Mouse (Mus musculus): Measurements from ENCODE around the gene Arhgef1. TPM values are rescaled to one million over a fixed set of nuclear protein-coding genes. Genes with fewer than 3 reads are reported as not detected.

The Arhgef1 gene
- 10 to 100 TPM; 27.6 to 54.0 TPM for polyA plus RNA-seq (2012; fragmentation: generic; extraction: Trizol)

DNA sequence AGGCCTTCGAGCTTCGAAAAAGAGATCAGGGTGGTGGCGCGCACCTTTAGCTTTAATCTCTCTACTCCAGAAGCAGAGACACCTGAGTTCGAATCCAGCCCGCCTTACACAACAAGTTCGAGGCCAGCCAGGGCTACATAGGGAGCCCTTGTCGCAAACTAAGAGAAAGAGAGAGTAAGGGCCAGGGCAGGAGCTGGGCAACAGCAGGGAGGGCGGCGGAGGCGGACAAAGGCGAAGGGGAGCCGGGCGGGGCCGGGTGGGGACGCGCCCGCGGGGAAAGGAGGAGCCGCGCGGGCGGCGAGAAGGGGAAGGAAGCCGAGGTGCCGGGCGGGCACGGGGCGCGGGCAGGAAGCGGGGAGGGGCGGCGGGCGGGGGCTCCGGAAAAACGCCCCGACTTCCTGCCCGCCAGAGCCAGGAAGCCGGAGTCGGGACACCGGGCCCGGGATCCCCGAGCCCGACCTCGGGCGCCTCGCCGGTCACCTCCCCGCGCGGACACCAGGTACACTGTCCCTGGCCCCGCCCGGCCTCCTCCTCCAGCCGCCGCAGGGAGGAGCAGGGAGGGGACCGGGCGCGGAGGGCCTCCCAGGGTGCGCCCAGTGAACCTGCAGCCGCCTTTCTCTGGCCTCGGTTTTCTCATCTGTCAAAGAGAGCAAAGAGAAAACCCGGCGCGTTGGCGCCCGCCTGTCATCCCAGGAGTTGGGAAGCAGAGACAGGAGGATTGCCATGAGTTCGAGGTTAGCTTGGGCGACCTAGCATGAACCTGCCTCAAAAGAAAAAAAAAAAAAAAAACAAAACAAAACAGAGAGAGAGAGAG, at the start of gene Arhgef1:
Gene Arhgef1 (plus strand): TSS at position 283 of the 814 bp plus-strand sequence.

DNA sequence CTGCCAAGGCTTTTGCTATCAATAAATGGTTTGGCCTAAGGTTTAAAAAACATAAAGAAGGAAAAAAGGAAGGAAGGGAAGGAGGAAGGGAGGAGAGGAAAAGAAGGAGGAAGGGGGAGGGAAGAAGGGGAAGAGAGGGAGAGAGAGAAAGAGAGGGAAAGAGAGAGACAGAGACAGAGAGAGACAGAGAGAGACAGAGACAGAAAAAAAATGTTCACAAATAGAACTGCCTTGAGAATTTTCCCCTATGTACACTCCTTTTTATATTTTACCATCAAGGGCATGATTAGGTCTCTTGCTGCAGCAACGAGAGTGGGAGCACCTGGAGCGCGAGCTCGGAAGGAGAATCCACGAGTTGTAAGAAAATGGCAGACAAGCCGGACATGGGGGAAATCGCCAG, 40.8 kb upstream of the Arhgef1 start, which contains the start of gene Gm9844:
Gene Gm9844 (plus strand): TSS at position 301 of the 400 bp plus-strand sequence.

DNA sequence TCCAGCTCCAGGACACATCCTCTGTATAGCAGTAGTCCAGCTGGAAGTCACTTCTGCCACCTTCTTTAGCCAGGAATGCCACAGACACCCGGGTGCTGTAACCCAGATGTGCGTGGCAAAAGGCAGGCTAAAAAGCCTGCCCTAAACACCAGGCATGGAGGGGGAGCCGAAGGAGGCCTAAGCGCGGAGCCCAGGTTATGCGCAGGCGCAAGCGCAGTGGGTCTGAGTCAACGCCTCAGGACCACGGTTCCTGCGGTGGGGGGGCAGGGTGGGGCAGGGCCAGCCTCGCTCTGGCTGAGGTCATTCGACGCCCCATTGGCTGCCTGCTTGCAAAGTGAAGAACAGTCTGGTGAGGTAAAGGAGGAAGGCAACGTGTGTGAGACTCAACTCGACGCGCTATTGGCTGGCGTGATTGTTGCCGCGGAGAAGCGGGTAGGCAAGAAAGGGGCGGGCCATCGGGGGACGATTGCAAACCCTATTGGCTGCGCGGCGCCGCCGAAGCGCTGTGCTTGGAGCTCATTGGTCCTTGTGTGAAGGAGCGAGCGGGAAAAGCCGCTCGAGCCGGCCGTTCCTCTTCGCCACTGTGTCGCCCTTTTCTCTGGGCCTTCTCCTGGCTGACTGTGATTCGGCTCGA, 33.1 kb upstream of the Arhgef1 start, which contains the start of the genes Lypd4 and Dmrtc2:
Gene Lypd4 (minus strand): TSS at position 410 of the 634 bp plus-strand sequence.
Gene Dmrtc2 (plus strand): TSS at position 526 of the 634 bp plus-strand sequence.

DNA sequence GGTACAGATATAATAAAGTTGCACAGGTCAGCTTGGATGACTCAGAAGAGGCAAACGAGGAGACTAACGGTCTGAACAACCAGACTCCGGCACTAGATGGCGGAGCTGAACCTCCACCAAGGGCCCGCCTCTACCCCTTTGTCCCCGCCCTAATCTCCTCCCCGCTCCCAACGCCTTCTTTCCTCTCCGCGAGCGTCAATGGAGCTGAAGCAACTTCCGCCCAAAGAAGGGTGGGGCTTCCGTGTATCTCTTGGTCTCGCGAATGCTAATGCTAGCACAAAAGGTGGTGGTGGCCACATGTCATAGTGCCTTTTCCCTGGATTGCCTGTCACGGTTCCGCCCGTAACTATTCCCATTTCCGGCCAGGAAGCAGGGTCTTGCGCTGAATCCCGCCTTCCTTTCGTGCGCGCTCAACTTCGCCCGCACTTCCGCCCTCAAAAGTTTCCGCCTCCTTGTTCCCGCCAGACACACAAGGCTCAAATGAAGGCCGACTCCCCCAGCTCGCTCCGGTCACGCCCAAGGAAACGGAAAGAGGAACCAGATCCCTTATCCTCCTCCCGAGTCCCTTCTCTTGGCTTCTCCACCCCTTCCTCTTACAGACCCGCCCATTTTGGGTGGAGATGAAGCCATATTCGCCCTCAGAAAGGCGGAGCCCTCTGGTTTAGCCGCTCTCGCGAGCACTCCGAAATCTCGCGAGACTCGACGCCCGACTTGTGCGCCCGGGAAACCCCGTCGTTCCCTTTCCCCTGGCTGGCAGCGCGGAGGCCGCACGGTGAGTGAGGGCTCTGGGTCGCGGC, 18.6 kb upstream of the Arhgef1 start, which contains the start of gene Rps19:
Gene Rps19 (plus strand): TSS at position 476 of the 797 bp plus-strand sequence.

DNA sequence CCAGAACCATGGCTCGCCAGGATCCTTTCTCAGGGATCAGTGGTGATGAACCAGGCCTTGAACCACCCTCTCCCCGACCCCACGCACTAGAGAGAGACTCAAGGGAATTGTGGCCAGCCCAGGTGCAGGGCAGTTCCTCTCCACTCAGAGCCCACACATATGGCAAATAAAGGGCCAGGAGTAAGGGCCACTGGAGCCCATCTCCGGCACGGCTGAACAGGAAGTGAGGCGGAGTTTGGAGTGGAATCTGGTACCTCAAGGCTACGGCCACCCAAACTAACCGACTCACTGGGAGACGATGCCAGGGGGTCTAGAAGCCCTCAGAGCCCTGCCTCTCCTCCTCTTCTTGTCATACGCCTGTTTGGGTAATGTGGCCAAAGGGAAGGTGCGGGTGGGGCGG, 5.5 kb upstream of the Arhgef1 start, which contains the start of gene Cd79a:
Gene Cd79a (plus strand): TSS at position 158 of the 400 bp plus-strand sequence.

DNA sequence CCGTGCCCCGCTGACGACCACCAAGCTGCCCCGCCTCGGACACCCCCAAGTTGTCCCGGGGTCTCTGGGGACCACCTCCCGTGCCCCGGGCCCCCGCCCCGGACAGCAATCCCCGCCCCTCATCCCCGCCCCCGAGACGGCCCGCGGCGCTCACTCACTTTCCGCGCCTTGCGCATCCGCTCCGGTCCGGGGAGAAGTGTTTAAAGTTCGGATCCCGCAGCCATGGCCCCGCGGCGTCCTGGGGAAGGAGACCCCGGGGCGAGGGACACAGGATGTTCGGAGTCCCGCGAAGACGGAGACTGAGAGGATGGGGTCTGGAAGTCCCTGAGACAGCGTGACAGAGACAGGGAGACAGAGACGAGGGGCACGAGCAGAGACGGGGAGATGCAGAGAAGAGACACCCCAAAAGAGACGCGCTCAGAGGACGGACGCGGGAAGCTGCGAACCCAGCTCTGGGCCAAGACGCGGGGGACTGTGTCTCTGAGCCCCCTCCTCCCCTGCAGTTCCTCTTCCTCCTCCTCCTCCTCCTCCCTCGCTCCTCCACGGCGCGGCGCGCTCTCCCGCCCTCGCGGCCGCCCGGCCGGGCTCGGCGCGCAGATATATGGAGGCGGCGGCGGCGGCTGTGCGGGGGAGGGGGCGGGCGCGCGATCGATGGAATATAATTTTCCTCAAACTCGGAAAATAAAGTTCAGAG, 41.7 kb downstream of the Arhgef1 start, which contains the start of gene Gm4881:
Gene Gm4881 (minus strand): TSS at position 238 of the 694 bp plus-strand sequence.

DNA sequence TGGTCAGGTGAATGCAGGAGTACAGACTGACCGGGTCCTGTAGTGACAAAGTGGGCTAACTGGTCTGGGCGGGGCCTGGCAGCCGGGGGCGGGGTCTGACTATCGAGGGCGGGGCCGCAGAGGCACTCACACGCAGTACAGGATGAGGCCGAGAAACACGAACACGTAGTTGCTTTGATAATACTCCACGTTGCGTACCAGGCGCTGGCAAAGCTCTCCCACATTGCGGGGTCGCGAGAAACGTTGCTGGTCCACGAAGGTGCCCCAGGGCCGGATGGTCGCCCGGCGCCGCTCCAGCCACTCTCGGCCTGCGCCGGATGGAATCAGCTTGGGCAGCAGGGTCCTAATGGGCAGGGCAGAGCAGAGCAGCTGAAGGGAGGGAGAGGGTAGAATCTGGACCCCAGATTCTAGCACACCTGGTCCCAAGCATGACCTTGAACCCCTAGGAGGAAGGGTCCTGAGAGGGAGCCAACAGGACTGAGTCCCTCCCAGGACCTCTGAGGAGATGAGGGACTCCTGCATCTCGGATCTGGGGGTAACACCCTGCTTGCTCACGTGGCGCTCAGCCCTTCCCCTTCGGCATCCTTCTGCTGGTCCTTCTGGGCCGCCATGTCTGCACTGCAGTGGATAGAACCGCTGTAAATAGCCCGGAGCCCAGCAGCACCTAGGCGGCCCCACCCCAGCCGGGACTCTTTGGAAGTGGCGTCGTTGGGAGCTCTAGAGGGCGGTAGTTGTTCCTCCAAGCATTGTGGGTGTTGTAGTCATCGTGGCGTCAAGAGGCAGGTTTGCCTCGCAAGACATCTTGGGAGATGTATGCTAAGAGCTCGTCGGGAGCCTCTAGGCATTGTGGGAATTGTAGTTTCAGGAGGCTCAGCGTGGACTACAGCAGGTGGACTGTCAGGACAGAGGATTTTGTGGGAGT, 69.5 kb downstream of the Arhgef1 start, which contains the start of gene Rabac1:
Gene Rabac1 (minus strand): TSS at position 783 of the 922 bp plus-strand sequence.

Other genes with a start within 250 kb of the Arhgef1 start
- gene Tex101, start 226.2 kb upstream of the Arhgef1 start, polyA plus RNA-seq (2012; fragmentation: generic; extraction: Trizol): under 1 TPM in 1 of 2 experiments, not detected in 1; 0.05 TPM
- gene BC049730, start 193.7 kb upstream of the Arhgef1 start, polyA plus RNA-seq (2012; fragmentation: generic; extraction: Trizol): not detected
- gene Gm4763, start 176.0 kb upstream of the Arhgef1 start, polyA plus RNA-seq (2012; fragmentation: generic; extraction: Trizol): not detected
- gene Cd177, start 142.6 kb upstream of the Arhgef1 start, polyA plus RNA-seq (2012; fragmentation: generic; extraction: Trizol): not detected
- gene Ceacam10, start 125.7 kb upstream of the Arhgef1 start, polyA plus RNA-seq (2012; fragmentation: generic; extraction: Trizol): not detected
- gene Gm9844, start 40.7 kb upstream of the Arhgef1 start, polyA plus RNA-seq (2012; fragmentation: generic; extraction: Trizol): 10 to 100 TPM; 16.1 to 25.5 TPM
- not detected for gene Lypd4, start 33.0 kb upstream of the Arhgef1 start, polyA plus RNA-seq (2012; fragmentation: generic; extraction: Trizol)
- gene Dmrtc2, start 32.9 kb upstream of the Arhgef1 start, polyA plus RNA-seq (2012; fragmentation: generic; extraction: Trizol): not detected
- gene Rps19, start 18.5 kb upstream of the Arhgef1 start, polyA plus RNA-seq (2012; fragmentation: generic; extraction: Trizol): 1,000 to 10,000 TPM; 2,288 to 3,093 TPM
- gene Cd79a, start 5.5 kb upstream of the Arhgef1 start, polyA plus RNA-seq (2012; fragmentation: generic; extraction: Trizol): under 1 TPM; 0.08 to 0.57 TPM
- not detected for gene Gm4881, start 41.6 kb downstream of the Arhgef1 start, polyA plus RNA-seq (2012; fragmentation: generic; extraction: Trizol)
- gene Rabac1, start 69.8 kb downstream of the Arhgef1 start, polyA plus RNA-seq (2012; fragmentation: generic; extraction: Trizol): 100 to 1,000 TPM; 313 to 446 TPM
- gene Atp1a3, start 103.0 kb downstream of the Arhgef1 start, polyA plus RNA-seq (2012; fragmentation: generic; extraction: Trizol): under 1 TPM; 0.05 to 0.30 TPM
- gene Grik5, start 169.4 kb downstream of the Arhgef1 start, polyA plus RNA-seq (2012; fragmentation: generic; extraction: Trizol): 1 to 10 TPM in 1 of 2 experiments, under 1 TPM in 1; 0.13 to 2.8 TPM
- gene Zfp574, start 169.7 kb downstream of the Arhgef1 start, polyA plus RNA-seq (2012; fragmentation: generic; extraction: Trizol): 10 to 100 TPM in 1 of 2 experiments, 1 to 10 TPM in 1; 8.7 to 17.3 TPM

All from C3H10T1/2 (cell line).